Mouse (Mus musculus) forebrain, embryonic 15.5 days (tissue): ENCODE data around the gene Tbc1d19. TPM values are rescaled to one million over a fixed set of nuclear protein-coding genes. Genes with fewer than 3 reads are reported as not detected.

ENCODE experiments used
- ATAC-seq: fragments of 200-750 bp; cut with Nextera tagmentation; replicated peaks from 2 replicates; pipeline ENCODE4 v1.8.0; 2017; ENCODE audit warnings: mild to moderate bottlenecking, moderate TSS enrichment, moderate library complexity
- H3K27ac ChIP-seq: fragments of 300-500 bp; sonication (generic); replicated peaks from 2 replicates; pipeline ENCODE4 v1.5.1; 2015; ENCODE audit warnings: mild to moderate bottlenecking, inconsistent platforms
- H3K27me3 ChIP-seq: fragments of 300-500 bp; sonication (generic); 2 replicates; pipeline ENCODE4 v1.6.1; 2015; ENCODE audit warnings: inconsistent platforms
- H3K36me3 ChIP-seq: fragments of 300-500 bp; sonication (generic); 2 replicates; pipeline ENCODE4 v1.6.1; 2015; ENCODE audit warnings: mild to moderate bottlenecking, inconsistent platforms
- H3K4me1 ChIP-seq: fragments of 300-500 bp; sonication (generic); 2 replicates; pipeline ENCODE4 v1.6.1; 2015; ENCODE audit warnings: inconsistent platforms
- H3K4me2 ChIP-seq: fragments of 300-500 bp; sonication (generic); replicated peaks from 2 replicates; pipeline ENCODE4 v1.6.1; 2015; ENCODE audit warnings: mild to moderate bottlenecking, inconsistent platforms
- H3K4me3 ChIP-seq: fragments of 300-500 bp; sonication (generic); 2 replicates; pipeline ENCODE4 v1.5.1; 2015; ENCODE audit warnings: mild to moderate bottlenecking, inconsistent platforms
- H3K9ac ChIP-seq: fragments of 300-500 bp; sonication (generic); replicated peaks from 2 replicates; pipeline ENCODE4 v1.6.1; 2015; ENCODE audit warnings: mild to moderate bottlenecking, inconsistent platforms
- H3K9me3 ChIP-seq: fragments of 300-500 bp; sonication (generic); 2 replicates; pipeline ENCODE4 v1.6.1; 2016; ENCODE audit warnings: inconsistent platforms
- WGBS: fragments of 180-500 bp; shearing (Covaris S2); methylation state at CpG from one replicate; pipeline ENCODE4 v1.1.7; 2015; ENCODE audit warnings: mixed read lengths; 5-methylcytosine and 5-hydroxymethylcytosine counted together
- polyA plus RNA-seq: library from polyadenylated mRNA; unstranded; fragments of >200 nt; fragmentation: Nextera tagmentation; extraction: Ambion mirVana; gene quantifications from 2 replicates; pipeline ENCODE4 v1.2.1, GENCODE M21; 2015

Tbc1d19 gene
- polyA plus RNA-seq, 1 experiment from 2014 or later = 61.8 TPM

GRCm38 (mm10) chr5:53854561-53854960 is 45.2 kb downstream of the Tbc1d19 start:
- ATAC-seq = no peak; the same call in 1 of the 2 replicates
- Histone ChIP-seq H3K27ac (no peak overlapping the region), H3K4me1 (no peaks in the 10 kb centered on the region), H3K27me3 (no peaks in the 10 kb centered on the region), H3K4me3 (no peak overlapping the region), H3K9me3 (no peaks in the 10 kb centered on the region), H3K36me3 (peaks cover 9% of the 10 kb centered on the region), H3K9ac (no peak overlapping the region), H3K4me2 (no peak overlapping the region)
- WGBS = 45% methylated on average over 6 of the region's 6 CpGs

GRCm38 (mm10) chr5:53856011-53856410 is 46.6 kb downstream of the Tbc1d19 start:
- Histone ChIP-seq H3K4me2 (no peak overlapping the region), H3K4me3 (no peak overlapping the region), H3K4me1 (no peaks in the 10 kb centered on the region), H3K9ac (no peak overlapping the region), H3K36me3 (peaks cover 9% of the 10 kb centered on the region), H3K27ac (no peak overlapping the region), H3K27me3 (no peaks in the 10 kb centered on the region), H3K9me3 (no peaks in the 10 kb centered on the region)
- WGBS = 88% methylated on average over 6 of the region's 6 CpGs
- no peak for ATAC-seq

GRCm38 (mm10) chr5:53865146-53865545 is 55.7 kb downstream of the Tbc1d19 start:
- Histone ChIP-seq H3K4me3 (no peak overlapping the region), H3K4me1 (no peaks in the 10 kb centered on the region), H3K4me2 (no peak overlapping the region), H3K9me3 (no peaks in the 10 kb centered on the region), H3K36me3 (peaks cover 3% of the 10 kb centered on the region; the same call in 1 of the 2 replicates), H3K27me3 (no peaks in the 10 kb centered on the region), H3K9ac (no peak overlapping the region), H3K27ac (no peak overlapping the region)
- 82% methylated on average over 5 of the region's 5 CpGs for WGBS
- no peak for ATAC-seq

- Histone ChIP-seq H3K4me2 (no peak overlapping the region), H3K36me3 (peaks cover 3% of the 10 kb centered on the region; the same call in 1 of the 2 replicates), H3K9ac (no peak overlapping the region), H3K27me3 (no peaks in the 10 kb centered on the region), H3K27ac (no peak overlapping the region), H3K4me3 (no peak overlapping the region), H3K9me3 (no peaks in the 10 kb centered on the region), H3K4me1 (no peaks in the 10 kb centered on the region)
- WGBS = 92% methylated on average over 6 of the region's 6 CpGs
- ATAC-seq = no peak
Measured at GRCm38 (mm10) chr5:53865991-53866390, 56.6 kb downstream of the Tbc1d19 start.

GRCm38 (mm10) chr5:53871665-53872312 is 62.4 kb downstream of the Tbc1d19 start:
- H3K4me1 ChIP-seq = no peaks in the 10 kb centered on the region
- H3K36me3 ChIP-seq = peaks cover 6% of the 10 kb centered on the region; the same call in 1 of the 2 replicates
- H3K27me3 ChIP-seq = no peaks in the 10 kb centered on the region
- no peak overlapping the region for H3K9ac ChIP-seq
- no peak overlapping the region for H3K4me2 ChIP-seq
- H3K9me3 ChIP-seq = no peaks in the 10 kb centered on the region
- H3K4me3 ChIP-seq = no peak overlapping the region
- 27% methylated on average over 6 of the region's 6 CpGs for WGBS
- no peak overlapping the region for H3K27ac ChIP-seq
- peak; percentile 87 for ATAC-seq

- Histone ChIP-seq H3K4me2 (no peak overlapping the region), H3K27me3 (no peaks in the 10 kb centered on the region), H3K4me1 (no peaks in the 10 kb centered on the region), H3K36me3 (peaks cover 11% of the 10 kb centered on the region; the same call in 1 of the 2 replicates), H3K9ac (no peak overlapping the region), H3K9me3 (no peaks in the 10 kb centered on the region), H3K4me3 (no peak overlapping the region), H3K27ac (no peak overlapping the region)
- no peak for ATAC-seq
- WGBS = 96% methylated on average over 3 of the region's 3 CpGs
Measured at GRCm38 (mm10) chr5:53874966-53875365, 65.6 kb downstream of the Tbc1d19 start.

- Histone ChIP-seq H3K27me3 (no peaks in the 10 kb centered on the region), H3K4me1 (0 out of 2 replicates have a peak, but pooled peaks cover 4% of the 10 kb centered on the region), H3K4me3 (no peak overlapping the region), H3K9ac (no peak overlapping the region), H3K36me3 (peaks cover 9% of the 10 kb centered on the region; the same call in 1 of the 2 replicates), H3K9me3 (no peaks in the 10 kb centered on the region), H3K27ac (no peak overlapping the region; the same call in 1 of the 2 replicates), H3K4me2 (no peak overlapping the region)
- ATAC-seq = no peak
- 47% methylated on average over 4 of the region's 4 CpGs for WGBS
Measured at GRCm38 (mm10) chr5:53880724-53881123, 71.3 kb downstream of the Tbc1d19 start.

- Histone ChIP-seq H3K9me3 (no peaks in the 10 kb centered on the region), H3K27me3 (no peaks in the 10 kb centered on the region), H3K4me1 (0 out of 2 replicates have a peak, but pooled peaks cover 4% of the 10 kb centered on the region), H3K9ac (no peak overlapping the region), H3K36me3 (peaks cover 9% of the 10 kb centered on the region; the same call in 1 of the 2 replicates), H3K27ac (no peak overlapping the region), H3K4me3 (no peak overlapping the region), H3K4me2 (no peak overlapping the region)
- 75% methylated on average over 4 of the region's 4 CpGs for WGBS
- ATAC-seq = no peak
Measured at GRCm38 (mm10) chr5:53881381-53881990, 72.1 kb downstream of the Tbc1d19 start.

- H3K4me2 ChIP-seq = no peak overlapping the region
- WGBS = 85% methylated on average over 9 of the region's 9 CpGs
- no peaks in the 10 kb centered on the region for H3K27me3 ChIP-seq
- H3K9ac ChIP-seq = no peak overlapping the region
- H3K27ac ChIP-seq = no peak overlapping the region
- no peaks in the 10 kb centered on the region for H3K4me1 ChIP-seq
- no peaks in the 10 kb centered on the region for H3K9me3 ChIP-seq
- peaks cover 16% of the 10 kb centered on the region for H3K36me3 ChIP-seq
- H3K4me3 ChIP-seq = no peak overlapping the region
- no peak for ATAC-seq
Measured at GRCm38 (mm10) chr5:53901406-53901805, 92.0 kb downstream of the Tbc1d19 start.

GRCm38 (mm10) chr5:53902757-53903156 is 93.4 kb downstream of the Tbc1d19 start:
- H3K27me3 ChIP-seq = no peaks in the 10 kb centered on the region
- no peaks in the 10 kb centered on the region for H3K9me3 ChIP-seq
- H3K9ac ChIP-seq = no peak overlapping the region
- no peak for ATAC-seq
- no peak overlapping the region for H3K4me2 ChIP-seq
- H3K36me3 ChIP-seq = peaks cover 14% of the 10 kb centered on the region
- H3K4me1 ChIP-seq = no peaks in the 10 kb centered on the region
- 97% methylated on average over 3 of the region's 3 CpGs for WGBS
- H3K4me3 ChIP-seq = no peak overlapping the region
- no peak overlapping the region for H3K27ac ChIP-seq

GRCm38 (mm10) chr5:53909201-53909600 is 99.8 kb downstream of the Tbc1d19 start:
- WGBS = 93% methylated on average over 3 of the region's 3 CpGs
- H3K9ac ChIP-seq = no peak overlapping the region

GRCm38 (mm10) chr5:53920416-53920815 is 111.0 kb downstream of the Tbc1d19 start:
- ATAC-seq = no peak
- Histone ChIP-seq H3K36me3 (no peaks in the 10 kb centered on the region), H3K9me3 (no peaks in the 10 kb centered on the region), H3K4me1 (no peaks in the 10 kb centered on the region), H3K9ac (no peak overlapping the region), H3K4me3 (no peak overlapping the region), H3K4me2 (no peak overlapping the region), H3K27ac (no peak overlapping the region), H3K27me3 (no peaks in the 10 kb centered on the region)
- 81% methylated on average over 2 of the region's 2 CpGs for WGBS

More at GRCm38 (mm10) chr5:53909201-53909600, 99.8 kb downstream of the Tbc1d19 start:
- Histone ChIP-seq H3K27me3 (no peaks in the 10 kb centered on the region), H3K4me2 (no peak overlapping the region), H3K36me3 (no peaks in the 10 kb centered on the region), H3K27ac (no peak overlapping the region), H3K9me3 (peaks cover 4% of the 10 kb centered on the region), H3K4me3 (no peak overlapping the region), H3K4me1 (no peaks in the 10 kb centered on the region)
- ATAC-seq = no peak
